Mouse (Mus musculus): ENCODE measurements around the gene Gm2001. TPM values are rescaled to one million over a fixed set of nuclear protein-coding genes. Genes with fewer than 3 reads are reported as not detected.

Gm2001 gene
- polyA plus RNA-seq (2012; rRNA removed): not detected in 2 replicates

DNA sequence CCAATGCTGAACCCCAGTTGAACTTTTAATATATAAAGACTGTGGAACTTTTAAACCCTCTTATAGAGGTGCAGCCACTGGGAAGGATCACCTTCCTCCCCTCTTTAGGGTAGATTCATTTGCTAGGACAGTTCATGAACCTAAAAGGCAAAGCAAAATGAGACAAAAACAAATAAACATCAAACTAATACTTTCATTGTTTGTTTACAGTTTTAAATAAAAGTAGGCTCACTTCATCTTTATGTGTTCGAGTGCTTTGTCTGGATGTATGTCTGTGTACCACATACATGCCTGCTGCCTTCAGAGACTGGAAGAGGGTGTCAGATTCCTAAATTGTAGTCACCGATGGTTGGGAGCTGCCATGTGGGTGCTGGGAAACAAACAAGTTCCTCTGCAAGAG is at the start of gene Gm2001:
Gene Gm2001, minus strand, starts transcription at position 101 of the 400 bp plus-strand sequence.

DNA sequence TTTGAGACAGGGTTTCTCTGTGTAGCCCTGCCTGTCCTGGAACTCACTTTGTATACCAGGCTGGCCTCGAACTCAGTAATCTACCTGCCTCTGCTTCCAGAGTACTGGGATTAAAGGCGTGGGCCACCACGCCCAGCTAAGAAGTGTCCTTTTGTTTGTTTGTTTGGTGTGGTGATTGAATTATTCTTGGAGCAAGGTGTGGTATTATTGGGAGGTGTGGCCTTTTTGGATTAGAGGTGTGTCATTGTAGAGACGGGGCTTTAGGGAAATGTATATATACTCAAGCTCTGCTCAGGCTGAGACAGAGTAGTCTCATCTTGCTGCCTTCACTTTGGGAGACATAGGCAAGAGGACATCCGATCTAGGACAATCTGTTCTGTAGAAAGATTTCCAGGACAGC is 31.6 kb upstream of the Gm2001 start, which contains the start of gene Gm2016:
Gene Gm2016, plus strand, starts transcription at position 301 of the 400 bp plus-strand sequence.

GRCm38 (mm10) chr12:87816277-87816676 is 25.9 kb downstream of the Gm2001 start, which contains the start of gene BB287469:
Gene BB287469, plus strand, starts transcription at chr12:87816577.

DNA sequence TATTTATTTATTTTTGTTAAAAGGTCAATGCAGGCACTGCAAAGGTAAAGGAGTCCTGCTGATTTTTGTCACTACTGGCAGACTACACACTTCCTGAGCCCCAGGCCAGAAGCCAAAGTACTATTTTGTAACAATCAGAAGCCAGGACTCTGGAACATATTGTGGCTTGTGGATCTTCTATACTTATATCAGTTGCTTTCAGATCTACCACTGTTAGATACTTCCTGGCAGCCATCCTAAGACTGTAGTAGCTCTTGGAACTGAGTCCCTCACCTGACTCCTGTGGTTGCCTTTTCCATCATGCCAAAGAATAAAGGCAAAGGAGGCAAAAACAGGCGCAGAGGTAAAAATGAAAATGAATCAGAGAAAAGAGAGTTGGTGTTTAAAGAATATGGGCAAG is 46.9 kb downstream of the Gm2001 start, which contains the start of gene Gm21936:
Gene Gm21936, plus strand, starts transcription at position 301 of the 400 bp plus-strand sequence.

Other genes starting within 250 kb of the Gm2001 start
- not detected in 2 replicates for gene Oog1, start 239.7 kb downstream of the Gm2001 start, polyA plus RNA-seq (2012; rRNA removed)
- not detected in 2 replicates for gene Gm4027, start 223.5 kb downstream of the Gm2001 start, polyA plus RNA-seq (2012; rRNA removed)
- not detected in 2 replicates for gene Gm16381, start 197.7 kb downstream of the Gm2001 start, polyA plus RNA-seq (2012; rRNA removed)
- gene Gm21319, start 66.6 kb downstream of the Gm2001 start, polyA plus RNA-seq (2012; rRNA removed): not detected in 2 replicates
- gene Gm21936, start 46.8 kb downstream of the Gm2001 start, polyA plus RNA-seq (2012; rRNA removed): not detected in 2 replicates
- not detected in 2 replicates for gene BB287469, start 25.8 kb downstream of the Gm2001 start, polyA plus RNA-seq (2012; rRNA removed)
- not detected in 2 replicates for gene Gm2016, start 31.7 kb upstream of the Gm2001 start, polyA plus RNA-seq (2012; rRNA removed)
- gene Gm2022, start 53.0 kb upstream of the Gm2001 start, polyA plus RNA-seq (2012; rRNA removed): not detected in 2 replicates
- not detected in 2 replicates for gene Gm2035, start 77.5 kb upstream of the Gm2001 start, polyA plus RNA-seq (2012; rRNA removed)
- gene Gm2042, start 111.7 kb upstream of the Gm2001 start, polyA plus RNA-seq (2012; rRNA removed): not detected in 2 replicates
- gene Gm2075, start 169.5 kb upstream of the Gm2001 start, polyA plus RNA-seq (2012; rRNA removed): not detected in 2 replicates
- not detected in 2 replicates for gene Gm6803, start 176.4 kb upstream of the Gm2001 start, polyA plus RNA-seq (2012; rRNA removed)
- not detected in 2 replicates for gene Gm2056, start 184.7 kb upstream of the Gm2001 start, polyA plus RNA-seq (2012; rRNA removed)
- not detected in 2 replicates for gene Gm16368, start 241.4 kb upstream of the Gm2001 start, polyA plus RNA-seq (2012; rRNA removed)